Mouse (Mus musculus): ENCODE results near the gene Rps3. TPM values are rescaled to one million over a fixed set of nuclear protein-coding genes. Genes with fewer than 3 reads are reported as not detected.

Rps3 gene
- polyA plus RNA-seq, 1 experiment: 980 TPM

DNA sequence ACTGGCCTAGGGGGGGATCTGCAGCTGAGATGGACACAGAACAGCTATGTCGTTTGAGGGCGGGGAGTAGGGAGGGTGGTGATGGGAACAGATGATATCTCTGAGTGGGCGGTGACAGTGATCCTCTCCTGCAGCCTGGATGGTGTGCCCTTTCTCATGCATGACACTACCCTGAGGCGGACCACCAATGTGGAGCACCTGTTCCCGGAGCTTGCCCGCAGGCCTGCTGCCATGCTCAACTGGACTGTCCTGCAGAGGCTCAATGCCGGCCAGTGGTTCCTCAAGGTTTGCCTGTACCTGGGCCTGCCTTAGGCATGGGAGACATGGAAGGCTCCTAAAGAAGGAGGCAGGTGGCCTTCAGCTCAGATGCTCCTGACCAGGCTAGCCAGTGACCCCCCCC, 30.7 kb downstream of the Rps3 start:
- Histone ChIP-seq H3K4me1 (ENCODE audit: control insufficient read depth, insufficient read depth, low read length) (peaks cover 41% of the 10 kb centered on the region), H3K4me3 (ENCODE audit: insufficient read depth, low read depth, low read length) (no peak overlapping the region), H3K27ac (ENCODE audit: insufficient read depth, low read depth, low read length) (no peak overlapping the region)
- WGBS: 64% methylated on average over 7 of the region's 7 CpGs
- TF ChIP-seq CTCF (IDR thresholded peaks at IDR 0.05; ENCODE audit: insufficient read depth, low read depth, low read length) (0 out of 2 replicates have a peak, but pooled peaks have one; percentile 5), POLR2A (IDR thresholded peaks at IDR 0.05; ENCODE audit: insufficient read depth, low read depth, low read length) (no peak)

DNA sequence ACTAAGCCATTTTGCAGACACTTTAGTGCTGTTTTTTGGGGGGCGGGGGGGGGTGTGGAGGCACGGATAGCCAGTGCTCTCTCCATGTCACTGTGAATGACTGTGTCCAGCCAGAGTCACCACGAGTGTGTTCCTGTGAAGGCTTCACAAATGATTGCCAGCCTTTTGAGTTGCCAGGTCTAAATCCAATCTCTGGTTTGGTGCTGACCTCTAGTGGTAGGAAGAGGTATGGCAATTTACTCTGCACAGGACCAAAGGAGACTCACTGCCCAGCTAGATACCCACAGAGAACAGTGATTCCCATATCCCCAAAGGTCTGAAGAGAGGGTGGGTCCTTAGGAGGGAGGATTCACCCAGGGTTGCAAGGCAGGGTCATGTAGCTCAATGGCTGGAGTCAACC, 32.8 kb downstream of the Rps3 start:
- Histone ChIP-seq H3K27ac (ENCODE audit: insufficient read depth, low read depth, low read length) (no peak overlapping the region), H3K4me1 (ENCODE audit: control insufficient read depth, insufficient read depth, low read length) (peaks cover 39% of the 10 kb centered on the region), H3K4me3 (ENCODE audit: insufficient read depth, low read depth, low read length) (no peak overlapping the region)
- 0% methylated on average over 3 of the region's 3 CpGs for WGBS
- TF ChIP-seq CTCF (IDR thresholded peaks at IDR 0.05; ENCODE audit: insufficient read depth, low read depth, low read length): no peak
- TF ChIP-seq POLR2A (IDR thresholded peaks at IDR 0.05; ENCODE audit: insufficient read depth, low read depth, low read length): no peak

- H3K27ac ChIP-seq (ENCODE audit: insufficient read depth, low read depth, low read length): no peak overlapping the region
- WGBS: 25% methylated on average over 3 of the region's 3 CpGs
- H3K4me3 ChIP-seq (ENCODE audit: insufficient read depth, low read depth, low read length): no peak overlapping the region
- TF ChIP-seq CTCF (IDR thresholded peaks at IDR 0.05; ENCODE audit: insufficient read depth, low read depth, low read length): no peak
- no peak for TF ChIP-seq POLR2A (IDR thresholded peaks at IDR 0.05; ENCODE audit: insufficient read depth, low read depth, low read length)
- peaks cover 41% of the 10 kb centered on the region for H3K4me1 ChIP-seq (ENCODE audit: control insufficient read depth, insufficient read depth, low read length)
These were observed 33.8 kb downstream of the Rps3 start for GRCm38 (mm10) chr7:99449751-99450150.

DNA sequence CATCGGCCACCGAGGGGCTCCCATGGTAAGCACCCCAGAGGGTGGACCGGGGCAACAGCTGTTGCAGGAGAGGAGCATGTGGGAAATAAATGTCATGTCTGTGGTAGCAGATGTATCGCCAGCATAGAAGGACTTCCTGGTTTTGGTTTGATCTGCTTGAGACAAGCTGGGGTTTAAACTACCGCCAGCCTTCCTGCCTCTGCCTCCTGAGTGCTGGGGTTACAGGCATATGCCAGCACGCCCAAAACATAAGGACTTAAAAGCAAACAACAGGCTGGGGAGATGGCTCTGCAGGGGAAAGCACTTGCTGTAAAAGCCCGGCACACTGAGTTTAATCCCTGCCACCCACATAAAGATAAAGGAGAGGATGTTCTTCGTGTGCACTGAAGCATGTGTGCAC, 34.5 kb downstream of the Rps3 start:
- no peak for TF ChIP-seq POLR2A (IDR thresholded peaks at IDR 0.05; ENCODE audit: insufficient read depth, low read depth, low read length)
- no peak for TF ChIP-seq CTCF (IDR thresholded peaks at IDR 0.05; ENCODE audit: insufficient read depth, low read depth, low read length)
- H3K4me1 ChIP-seq (ENCODE audit: control insufficient read depth, insufficient read depth, low read length): peaks cover 45% of the 10 kb centered on the region
- H3K27ac ChIP-seq (ENCODE audit: insufficient read depth, low read depth, low read length): peak overlapping the region; percentile 17
- 41% methylated on average over 8 of the region's 8 CpGs for WGBS
- H3K4me3 ChIP-seq (ENCODE audit: insufficient read depth, low read depth, low read length): no peak overlapping the region

DNA sequence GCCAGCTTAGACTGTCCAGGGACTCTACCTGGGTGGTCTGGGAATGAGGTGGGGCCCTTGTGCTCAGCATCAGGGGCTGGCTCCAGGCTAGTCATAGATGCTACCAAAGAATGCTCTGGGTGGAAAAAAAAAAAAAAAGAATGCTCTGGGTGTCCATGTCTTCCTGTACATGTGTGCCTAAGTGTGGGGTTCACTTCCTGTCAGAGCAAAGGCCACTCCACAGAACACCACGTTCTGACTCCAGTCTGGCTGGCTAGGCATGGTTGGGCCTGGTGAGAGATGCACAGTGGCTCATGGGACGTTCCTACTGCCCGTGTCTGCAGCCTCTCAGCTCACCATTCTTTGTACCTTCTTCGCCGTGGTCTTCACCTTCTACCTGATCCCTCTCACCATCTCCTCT, 34.9 kb downstream of the Rps3 start:
- Histone ChIP-seq H3K4me1 (ENCODE audit: control insufficient read depth, insufficient read depth, low read length) (peaks cover 46% of the 10 kb centered on the region), H3K27ac (ENCODE audit: insufficient read depth, low read depth, low read length) (peak overlapping the region; percentile 17), H3K4me3 (ENCODE audit: insufficient read depth, low read depth, low read length) (no peak overlapping the region)
- TF ChIP-seq CTCF (IDR thresholded peaks at IDR 0.05; ENCODE audit: insufficient read depth, low read depth, low read length): no peak
- TF ChIP-seq POLR2A (IDR thresholded peaks at IDR 0.05; ENCODE audit: insufficient read depth, low read depth, low read length): no peak
- 77% methylated on average over 5 of the region's 5 CpGs for WGBS

GRCm38 (mm10) chr7:99447323-99447722, 36.2 kb downstream of the Rps3 start:
- H3K4me3 ChIP-seq (ENCODE audit: insufficient read depth, low read depth, low read length): no peak overlapping the region
- 70% methylated on average over 5 of the region's 5 CpGs for WGBS
- H3K4me1 ChIP-seq (ENCODE audit: control insufficient read depth, insufficient read depth, low read length): peaks cover 49% of the 10 kb centered on the region
- no peak for TF ChIP-seq CTCF (IDR thresholded peaks at IDR 0.05; ENCODE audit: insufficient read depth, low read depth, low read length)
- no peak for TF ChIP-seq POLR2A (IDR thresholded peaks at IDR 0.05; ENCODE audit: insufficient read depth, low read depth, low read length)
- no peak overlapping the region for H3K27ac ChIP-seq (ENCODE audit: insufficient read depth, low read depth, low read length)

DNA sequence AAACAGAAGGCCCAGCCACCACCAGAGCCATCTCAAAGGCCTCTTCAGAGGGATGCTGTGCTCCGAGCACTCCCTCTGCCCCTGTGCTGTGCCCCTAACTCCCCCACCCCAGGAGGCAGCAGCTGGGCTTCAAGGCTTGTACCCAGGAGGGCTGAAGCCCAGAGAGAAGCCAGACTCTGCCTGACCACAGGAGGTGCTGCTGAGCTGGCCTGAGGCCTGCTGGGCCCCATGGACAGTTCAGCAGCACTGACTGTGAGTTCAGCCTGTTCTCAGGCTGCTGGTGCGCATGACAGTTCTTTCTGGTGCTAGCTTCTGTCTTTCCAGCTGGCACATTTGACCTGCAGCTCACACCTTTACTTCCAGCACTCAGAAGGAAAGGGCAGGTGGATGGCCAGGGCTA, 37.7 kb downstream of the Rps3 start:
- WGBS: 80% methylated on average over 2 of the region's 2 CpGs
- Histone ChIP-seq H3K4me1 (ENCODE audit: control insufficient read depth, insufficient read depth, low read length) (peaks cover 58% of the 10 kb centered on the region), H3K4me3 (ENCODE audit: insufficient read depth, low read depth, low read length) (no peak overlapping the region), H3K27ac (ENCODE audit: insufficient read depth, low read depth, low read length) (no peak overlapping the region)
- TF ChIP-seq POLR2A (IDR thresholded peaks at IDR 0.05; ENCODE audit: insufficient read depth, low read depth, low read length) (no peak), CTCF (IDR thresholded peaks at IDR 0.05; ENCODE audit: insufficient read depth, low read depth, low read length) (peak; percentile 23; the same call in 1 of the 2 replicates)

DNA sequence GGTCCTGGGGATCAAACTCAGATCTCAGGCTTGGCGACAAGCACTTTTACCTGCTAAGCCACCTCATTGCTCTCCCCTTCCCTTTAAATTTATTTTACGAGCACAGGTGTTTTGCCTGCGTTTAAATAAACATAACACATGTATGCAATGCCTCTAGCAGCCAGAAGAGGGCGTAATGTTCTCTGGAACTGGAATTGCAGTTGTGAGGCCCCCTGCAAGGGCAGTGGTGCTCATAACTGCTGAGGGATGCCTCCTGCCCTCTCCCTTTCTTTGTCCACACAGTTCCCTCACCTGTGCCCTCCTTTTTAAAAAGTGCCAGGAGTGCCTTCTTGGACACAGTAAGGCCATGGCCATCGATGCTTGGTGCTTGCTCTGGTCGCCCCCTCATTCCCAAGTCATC, 39.5 kb downstream of the Rps3 start:
- WGBS: 77% methylated on average over 6 of the region's 6 CpGs
- TF ChIP-seq CTCF (IDR thresholded peaks at IDR 0.05; ENCODE audit: insufficient read depth, low read depth, low read length) (peak; percentile 77), POLR2A (IDR thresholded peaks at IDR 0.05; ENCODE audit: insufficient read depth, low read depth, low read length) (no peak)
- H3K27ac ChIP-seq (ENCODE audit: insufficient read depth, low read depth, low read length): no peak overlapping the region
- H3K4me1 ChIP-seq (ENCODE audit: control insufficient read depth, insufficient read depth, low read length): peaks cover 63% of the 10 kb centered on the region
- H3K4me3 ChIP-seq (ENCODE audit: insufficient read depth, low read depth, low read length): no peak overlapping the region

- 73% methylated on average over 5 of the region's 5 CpGs for WGBS
- H3K4me1 ChIP-seq (ENCODE audit: control insufficient read depth, insufficient read depth, low read length): peaks cover 64% of the 10 kb centered on the region
- H3K4me3 ChIP-seq (ENCODE audit: insufficient read depth, low read depth, low read length): no peak overlapping the region
- no peak overlapping the region for H3K27ac ChIP-seq (ENCODE audit: insufficient read depth, low read depth, low read length)
- TF ChIP-seq CTCF (IDR thresholded peaks at IDR 0.05; ENCODE audit: insufficient read depth, low read depth, low read length) (0 out of 2 replicates have a peak, but pooled peaks have one; percentile 12), POLR2A (IDR thresholded peaks at IDR 0.05; ENCODE audit: insufficient read depth, low read depth, low read length) (no peak)
These were observed 40.4 kb downstream of the Rps3 start for GRCm38 (mm10) chr7:99443164-99443563.

Measured in olfactory bulb, adult 2 months (tissue).